Mouse (Mus musculus): ENCODE results near the gene Pcbp2. TPM values are rescaled to one million over a fixed set of nuclear protein-coding genes. Genes with fewer than 3 reads are reported as not detected.

Gene Pcbp2
- polyA plus RNA-seq, 1 experiment from 2014 or later = 68.4 TPM

DNA sequence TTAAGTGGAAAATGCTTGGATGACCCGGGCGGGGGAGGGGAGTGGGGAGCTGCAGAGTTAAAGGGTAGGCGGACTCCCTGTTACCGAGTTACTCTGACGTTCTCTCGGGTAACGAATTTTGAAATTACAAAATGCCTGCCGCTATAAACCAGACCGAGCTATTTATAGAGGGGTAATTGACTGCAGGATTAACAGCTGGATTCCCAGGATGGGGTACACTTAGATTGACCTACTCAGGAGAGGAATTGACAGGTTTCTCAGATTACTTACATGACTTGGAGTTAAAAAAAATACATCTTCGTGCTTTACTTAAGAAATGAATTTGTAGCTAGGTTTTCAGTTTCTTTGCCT, 931 bp downstream of the Pcbp2 start:
- WGBS (ENCODE audit: insufficient replicate concordance) = under 1% methylated on average over 10 of the region's 10 CpGs
- Histone ChIP-seq H3K27ac (ENCODE audit: low read depth) (peak overlapping the region; percentile 98), H3K4me1 (ENCODE audit: insufficient read depth) (peaks cover 10% of the 10 kb centered on the region; the same call in 1 of the 2 replicates), H3K9me3 (ENCODE audit: low read length) (no peaks in the 10 kb centered on the region), H3K27me3 (ENCODE audit: insufficient read depth, low read length) (no peaks in the 10 kb centered on the region), H3K4me2 (ENCODE audit: low read depth, low read length) (peak overlapping the region; percentile 76), H3K4me3 (ENCODE audit: low read depth, low read length) (peak overlapping the region; percentile 99), H3K9ac (replicated peaks) (peak overlapping the region; percentile 97), H3K36me3 (replicated peaks; ENCODE audit: insufficient read depth, low read length) (peaks cover 32% of the 10 kb centered on the region)
- DNase-seq (no peak), ATAC-seq (no peak)
- TF ChIP-seq EP300 (IDR thresholded peaks at IDR 0.05; ENCODE audit: low read depth) (no peak), CTCF (IDR thresholded peaks at IDR 0.05; ENCODE audit: low read depth) (no peak)

- H3K9me3 ChIP-seq (ENCODE audit: low read length) = no peaks in the 10 kb centered on the region
- no peaks in the 10 kb centered on the region for H3K27me3 ChIP-seq (ENCODE audit: insufficient read depth, low read length)
- peaks cover 10% of the 10 kb centered on the region; the same call in 1 of the 2 replicates for H3K4me1 ChIP-seq (ENCODE audit: insufficient read depth)
- peak overlapping the region; percentile 99 for H3K4me3 ChIP-seq (ENCODE audit: low read depth, low read length)
- H3K4me2 ChIP-seq (ENCODE audit: low read depth, low read length) = peak overlapping the region; percentile 76
- H3K27ac ChIP-seq (ENCODE audit: low read depth) = peak overlapping the region; percentile 98
- DNase-seq (no peak), ATAC-seq (no peak)
- H3K36me3 ChIP-seq (replicated peaks; ENCODE audit: insufficient read depth, low read length) = peaks cover 37% of the 10 kb centered on the region
- peak overlapping the region; percentile 97 for H3K9ac ChIP-seq (replicated peaks)
- TF ChIP-seq CTCF (IDR thresholded peaks at IDR 0.05; ENCODE audit: low read depth) = no peak
- no peak for TF ChIP-seq EP300 (IDR thresholded peaks at IDR 0.05; ENCODE audit: low read depth)
Measured at GRCm38 (mm10) chr15:102471727-102472126, 1.4 kb downstream of the Pcbp2 start.

DNA sequence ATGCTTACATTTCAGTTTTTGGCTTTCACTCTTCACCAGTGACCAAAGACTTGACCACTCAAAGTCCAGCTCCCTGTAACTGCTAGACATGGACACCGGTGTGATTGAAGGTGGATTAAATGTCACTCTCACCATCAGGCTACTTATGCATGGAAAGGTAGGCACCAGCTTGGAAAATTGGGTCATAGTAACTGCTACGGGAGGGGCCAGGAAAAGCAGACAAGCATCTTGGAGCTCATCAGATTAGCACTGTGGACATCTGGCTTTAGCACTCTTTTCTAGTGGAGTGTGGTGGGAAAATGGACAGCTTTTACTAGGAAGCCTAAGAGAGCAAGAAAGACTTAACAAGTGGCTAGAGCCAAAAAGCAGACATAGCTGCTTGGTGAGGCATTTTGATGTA, 2.9 kb downstream of the Pcbp2 start:
- no peak for ATAC-seq
- Histone ChIP-seq H3K27me3 (ENCODE audit: insufficient read depth, low read length) (no peaks in the 10 kb centered on the region), H3K36me3 (replicated peaks; ENCODE audit: insufficient read depth, low read length) (peaks cover 46% of the 10 kb centered on the region), H3K27ac (ENCODE audit: low read depth) (0 out of 2 replicates have a peak overlapping the region, but pooled peaks have one; percentile 4), H3K9ac (replicated peaks) (0 out of 2 replicates have a peak overlapping the region, but pooled peaks have one; percentile 17), H3K4me1 (ENCODE audit: insufficient read depth) (peaks cover 10% of the 10 kb centered on the region; the same call in 1 of the 2 replicates), H3K4me2 (ENCODE audit: low read depth, low read length) (0 out of 2 replicates have a peak overlapping the region, but pooled peaks have one; percentile 23), H3K4me3 (ENCODE audit: low read depth, low read length) (no peak overlapping the region), H3K9me3 (ENCODE audit: low read length) (no peaks in the 10 kb centered on the region)
- TF ChIP-seq EP300 (IDR thresholded peaks at IDR 0.05; ENCODE audit: low read depth) (no peak), CTCF (IDR thresholded peaks at IDR 0.05; ENCODE audit: low read depth) (no peak)
- no peak for DNase-seq
- whole genome bisulfite sequencing (ENCODE audit: insufficient replicate concordance) = 83% methylated on average over 2 of the region's 2 CpGs

- WGBS (ENCODE audit: insufficient replicate concordance) = 82% methylated on average over 2 of the region's 2 CpGs
- no peak overlapping the region for H3K9ac ChIP-seq (replicated peaks)
- peaks cover 10% of the 10 kb centered on the region; the same call in 1 of the 2 replicates for H3K4me1 ChIP-seq (ENCODE audit: insufficient read depth)
- H3K4me3 ChIP-seq (ENCODE audit: low read depth, low read length) = no peak overlapping the region
- H3K36me3 ChIP-seq (replicated peaks; ENCODE audit: insufficient read depth, low read length) = peaks cover 52% of the 10 kb centered on the region
- DNase-seq (no peak), ATAC-seq (no peak)
- TF ChIP-seq EP300 (IDR thresholded peaks at IDR 0.05; ENCODE audit: low read depth) (no peak), CTCF (IDR thresholded peaks at IDR 0.05; ENCODE audit: low read depth) (no peak)
- H3K9me3 ChIP-seq (ENCODE audit: low read length) = no peaks in the 10 kb centered on the region
- H3K4me2 ChIP-seq (ENCODE audit: low read depth, low read length) = no peak overlapping the region
- H3K27ac ChIP-seq (ENCODE audit: low read depth) = no peak overlapping the region
- no peaks in the 10 kb centered on the region for H3K27me3 ChIP-seq (ENCODE audit: insufficient read depth, low read length)
Measured at GRCm38 (mm10) chr15:102474520-102474919, 4.2 kb downstream of the Pcbp2 start.

DNA sequence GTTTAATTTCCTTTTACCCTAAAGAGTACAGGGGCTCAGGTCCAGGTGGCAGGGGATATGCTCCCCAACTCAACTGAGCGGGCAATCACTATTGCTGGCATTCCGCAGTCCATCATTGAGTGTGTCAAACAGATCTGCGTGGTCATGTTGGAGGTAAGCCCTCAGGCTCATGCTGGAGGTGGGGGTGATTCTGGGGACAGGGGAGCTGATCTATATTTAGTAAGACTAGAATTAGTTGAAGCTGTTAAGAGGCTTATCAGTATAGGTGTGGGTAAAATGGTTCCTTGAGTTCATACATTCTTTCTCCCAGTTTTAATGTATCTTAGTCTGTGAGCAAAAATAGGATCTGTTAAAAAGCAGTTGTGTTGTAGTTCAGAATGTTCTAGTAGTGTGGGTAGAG, 12.8 kb downstream of the Pcbp2 start:
- H3K27ac ChIP-seq (ENCODE audit: low read depth) = no peak overlapping the region
- no peaks in the 10 kb centered on the region for H3K27me3 ChIP-seq (ENCODE audit: insufficient read depth, low read length)
- H3K4me3 ChIP-seq (ENCODE audit: low read depth, low read length) = no peak overlapping the region
- no peak overlapping the region for H3K9ac ChIP-seq (replicated peaks)
- DNase-seq = no peak
- no peak for TF ChIP-seq CTCF (IDR thresholded peaks at IDR 0.05; ENCODE audit: low read depth)
- TF ChIP-seq EP300 (IDR thresholded peaks at IDR 0.05; ENCODE audit: low read depth) = no peak
- H3K9me3 ChIP-seq (ENCODE audit: low read length) = no peaks in the 10 kb centered on the region
- H3K36me3 ChIP-seq (replicated peaks; ENCODE audit: insufficient read depth, low read length) = peaks cover 85% of the 10 kb centered on the region
- H3K4me1 ChIP-seq (ENCODE audit: insufficient read depth) = no peaks in the 10 kb centered on the region
- WGBS (ENCODE audit: insufficient replicate concordance) = 93% methylated on average over 3 of the region's 3 CpGs
- ATAC-seq = no peak
- H3K4me2 ChIP-seq (ENCODE audit: low read depth, low read length) = no peak overlapping the region

GRCm38 (mm10) chr15:102485853-102486252, 15.5 kb downstream of the Pcbp2 start:
- Histone ChIP-seq H3K4me2 (ENCODE audit: low read depth, low read length) (no peak overlapping the region), H3K9ac (replicated peaks) (no peak overlapping the region), H3K36me3 (replicated peaks; ENCODE audit: insufficient read depth, low read length) (peaks cover 92% of the 10 kb centered on the region), H3K4me3 (ENCODE audit: low read depth, low read length) (no peak overlapping the region), H3K27me3 (ENCODE audit: insufficient read depth, low read length) (no peaks in the 10 kb centered on the region), H3K4me1 (ENCODE audit: insufficient read depth) (no peaks in the 10 kb centered on the region), H3K27ac (ENCODE audit: low read depth) (no peak overlapping the region), H3K9me3 (ENCODE audit: low read length) (no peaks in the 10 kb centered on the region)
- TF ChIP-seq EP300 (IDR thresholded peaks at IDR 0.05; ENCODE audit: low read depth) (no peak), CTCF (IDR thresholded peaks at IDR 0.05; ENCODE audit: low read depth) (no peak)
- ATAC-seq (no peak), DNase-seq (no peak)
- WGBS (ENCODE audit: insufficient replicate concordance) = 93% methylated on average over 12 of the region's 12 CpGs

DNA sequence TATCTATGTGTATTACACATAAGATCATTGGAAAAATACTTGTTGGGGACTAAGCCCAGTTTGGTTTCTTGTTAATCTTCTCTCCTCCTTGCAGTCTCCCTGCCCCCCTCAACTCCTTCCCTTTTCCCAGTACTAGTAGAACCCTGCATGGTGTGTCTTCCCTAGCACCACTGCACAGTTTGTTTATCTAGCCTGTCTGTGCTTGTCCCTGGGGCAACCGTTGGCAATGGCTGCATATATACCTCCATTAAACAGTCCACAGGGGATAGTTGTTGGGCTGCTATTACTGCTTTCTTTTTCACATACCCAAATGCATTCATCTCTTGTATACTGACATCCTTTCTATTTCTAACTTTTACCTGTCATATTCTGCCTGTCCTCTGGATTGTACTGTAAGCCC, 17.3 kb downstream of the Pcbp2 start:
- H3K27ac ChIP-seq (ENCODE audit: low read depth) = no peak overlapping the region
- TF ChIP-seq EP300 (IDR thresholded peaks at IDR 0.05; ENCODE audit: low read depth) = no peak
- no peak for TF ChIP-seq CTCF (IDR thresholded peaks at IDR 0.05; ENCODE audit: low read depth)
- peaks cover 91% of the 10 kb centered on the region for H3K36me3 ChIP-seq (replicated peaks; ENCODE audit: insufficient read depth, low read length)
- H3K9me3 ChIP-seq (ENCODE audit: low read length) = no peaks in the 10 kb centered on the region
- no peak for DNase-seq
- no peak overlapping the region for H3K4me3 ChIP-seq (ENCODE audit: low read depth, low read length)
- no peak for ATAC-seq
- H3K4me1 ChIP-seq (ENCODE audit: insufficient read depth) = no peaks in the 10 kb centered on the region
- H3K4me2 ChIP-seq (ENCODE audit: low read depth, low read length) = no peak overlapping the region
- 67% methylated on average over 1 of the region's 1 CpGs for WGBS (ENCODE audit: insufficient replicate concordance)
- no peaks in the 10 kb centered on the region for H3K27me3 ChIP-seq (ENCODE audit: insufficient read depth, low read length)
- no peak overlapping the region for H3K9ac ChIP-seq (replicated peaks)

All from liver, postnatal 0 days (tissue).